Mouse (Mus musculus): ENCODE measurements around the gene Tle6.

The Tle6 gene

GRCm38 (mm10) chr10:81600738-81601203 lies at the start of gene Tle6:
Tle6 (minus strand) TSS chr10:81601073.
- in situ Hi-C loops (cut with MboI, MseI), result loop anchor here (5.0 kb wide), 1 partner anchor 33 kb away; no protein-coding TSS in a partner anchor

DNA sequence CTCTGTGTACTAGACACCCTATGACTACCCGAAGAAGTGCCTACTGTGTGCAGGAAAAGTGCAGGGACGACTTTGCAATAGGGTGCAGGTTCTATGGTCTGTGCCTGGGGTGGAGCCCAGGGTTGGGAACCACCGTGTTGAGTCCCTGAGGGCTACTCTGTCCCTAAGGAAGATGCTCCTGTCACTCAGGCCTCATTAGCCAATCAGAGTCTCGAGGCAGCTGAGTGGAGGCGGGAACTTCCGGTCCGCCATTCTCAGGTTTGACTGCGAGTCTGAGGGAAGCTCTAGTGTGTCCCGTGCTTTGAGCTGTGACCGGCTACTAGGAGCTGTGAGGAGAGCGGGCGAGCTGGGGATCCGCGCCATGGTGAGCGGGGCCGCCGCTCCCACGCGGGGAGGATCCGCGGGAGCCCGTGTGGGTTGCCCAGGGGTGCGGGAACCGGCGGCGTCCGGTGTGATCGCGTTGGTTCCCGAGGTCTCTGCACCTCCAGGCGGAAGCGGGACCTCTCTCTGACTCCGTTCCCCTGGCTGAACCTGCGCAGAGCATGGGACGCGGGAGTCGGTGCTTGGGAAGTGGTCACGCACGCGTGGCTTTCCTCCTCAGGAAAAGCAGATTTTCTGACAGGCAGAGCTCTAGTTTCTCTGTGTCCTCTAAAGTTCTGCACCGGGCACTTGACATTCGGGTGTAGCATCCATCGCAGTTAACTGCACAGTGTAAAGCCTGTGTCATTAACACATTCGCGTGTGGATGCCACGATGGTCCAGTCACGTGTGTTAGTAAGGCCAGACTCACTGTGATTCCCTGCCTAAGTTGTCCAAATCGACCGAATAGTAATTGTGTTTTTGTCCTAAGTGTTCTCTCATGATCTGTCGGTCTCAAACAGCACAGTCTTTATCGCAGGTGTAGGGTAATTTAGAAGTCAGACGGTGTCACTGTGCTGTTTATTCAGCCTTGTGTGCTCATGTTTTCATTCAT lies 48.2 kb upstream of the Tle6 start, which contains the start of gene Gm10778:
Gene Gm10778 (plus strand): TSS at position 257 of the 973 bp plus-strand sequence.
- in situ Hi-C loops (cut with MboI, MseI), result loop anchor here (5.0 to 25.0 kb wide), 3 partner anchors 53 to 1688 kb away; partner anchors contain the start of genes Slc41a2 and Zfp433

- in situ Hi-C loops (cut with MboI, MseI), result loop anchor here (5.0 to 25.0 kb wide), 3 partner anchors 56 to 1691 kb away; partner anchors contain the start of genes Slc41a2 and Zfp433
Observed at GRCm38 (mm10) chr10:81646015-81646555, 45.2 kb upstream of the Tle6 start.

DNA sequence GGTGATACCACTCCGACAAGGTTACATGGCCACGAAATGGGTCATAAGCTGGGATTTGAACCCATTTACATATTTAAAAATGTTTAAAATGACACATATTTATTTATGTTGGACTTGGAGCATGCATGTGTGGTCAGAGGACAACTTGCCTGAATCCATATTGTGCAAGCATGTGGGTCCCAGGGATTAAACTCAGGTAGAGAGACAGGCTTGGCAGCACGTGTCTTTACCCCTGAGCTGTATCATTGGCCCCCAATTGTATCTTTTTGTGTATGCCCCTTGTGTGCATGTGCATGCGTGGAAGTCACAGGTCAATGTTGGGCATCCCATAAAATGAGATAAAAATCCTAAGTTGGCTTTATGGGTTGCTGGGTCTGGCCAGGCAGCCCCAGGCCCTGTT lies 44.5 kb upstream of the Tle6 start:
- in situ Hi-C loops (cut with MboI, MseI), result loop anchor here (5.0 to 25.0 kb wide), 3 partner anchors 57 to 1692 kb away; partner anchors contain the start of genes Slc41a2 and Zfp433

DNA sequence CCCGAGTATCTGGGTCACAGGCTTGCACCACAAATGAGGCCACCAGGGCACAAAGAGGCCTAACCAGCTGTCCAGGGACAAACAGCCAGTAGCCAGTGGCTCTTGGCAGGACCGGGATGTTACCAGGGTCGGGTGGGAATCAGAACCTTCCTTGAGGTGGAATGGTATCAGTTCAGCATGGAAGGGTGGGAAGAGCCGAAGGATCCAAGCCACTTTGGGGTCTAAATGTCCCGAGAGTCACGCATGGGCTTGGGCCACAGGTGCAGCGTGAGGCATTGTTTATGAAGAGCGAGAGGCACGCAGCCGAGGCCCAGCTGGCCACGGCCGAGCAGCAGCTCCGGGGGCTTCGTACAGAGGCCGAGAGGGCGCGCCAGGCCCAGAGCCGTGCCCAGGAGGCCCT lies 43.8 kb upstream of the Tle6 start:
- in situ Hi-C loops (cut with MboI, MseI), result loop anchor here (5.0 to 25.0 kb wide), 3 partner anchors 58 to 1693 kb away; partner anchors contain the start of genes Slc41a2 and Zfp433

DNA sequence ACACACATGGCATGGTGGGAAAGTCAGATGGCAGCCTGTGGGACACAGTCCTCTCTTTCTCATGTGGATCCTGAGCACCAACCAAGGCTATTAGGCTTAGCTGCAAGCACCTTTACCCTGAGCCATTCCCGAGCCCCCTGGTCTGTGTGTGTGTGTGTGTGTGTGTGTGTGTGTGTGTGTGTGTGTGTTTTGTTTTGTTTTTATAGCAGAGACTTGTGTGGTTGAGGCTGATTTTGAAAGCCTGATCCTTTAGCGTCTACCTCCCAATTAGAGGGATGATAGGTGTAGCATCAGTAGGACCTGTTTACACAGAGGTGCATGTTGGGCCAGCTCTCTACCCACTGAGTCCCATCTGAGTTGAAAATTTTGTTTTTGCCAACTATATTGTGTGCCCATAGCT lies 43.3 kb upstream of the Tle6 start:
- in situ Hi-C loops (cut with MboI, MseI), result loop anchor here (25.0 kb wide), 1 partner anchor 1693 kb away; the partner anchor contains the start of gene Slc41a2

DNA sequence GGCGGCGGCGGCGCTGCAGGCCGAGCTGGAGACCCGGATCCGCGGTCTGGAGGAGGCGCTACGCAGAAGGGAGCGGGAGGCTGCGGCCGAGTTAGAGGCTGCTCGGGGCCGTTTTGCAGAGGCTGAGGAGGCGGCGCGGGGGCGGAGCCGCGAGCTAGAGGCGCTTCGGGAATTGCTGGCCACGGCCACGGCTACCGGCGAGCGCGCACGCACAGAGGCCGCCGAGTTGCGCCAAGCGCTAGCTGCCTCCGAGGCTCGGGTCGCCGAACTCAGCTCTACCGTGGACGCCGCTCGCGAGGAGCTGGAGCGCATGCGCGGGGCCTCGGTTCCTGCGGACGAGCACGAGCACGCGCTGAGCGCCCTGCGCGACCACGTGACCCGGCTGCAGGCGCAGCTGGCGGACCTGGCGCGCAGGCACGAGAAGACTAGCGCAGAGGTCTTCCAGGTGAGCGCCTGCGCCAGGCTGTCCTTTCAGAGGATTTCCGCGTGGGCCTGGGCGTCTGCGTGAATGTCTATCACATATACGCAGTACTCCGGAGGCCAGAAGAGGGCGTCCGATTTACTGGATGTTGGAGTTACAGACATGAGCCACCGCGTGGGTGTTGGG lies 42.7 kb upstream of the Tle6 start:
- in situ Hi-C loops (cut with MboI, MseI), result loop anchor here (25.0 kb wide), 1 partner anchor 1694 kb away; the partner anchor contains the start of gene Slc41a2

DNA sequence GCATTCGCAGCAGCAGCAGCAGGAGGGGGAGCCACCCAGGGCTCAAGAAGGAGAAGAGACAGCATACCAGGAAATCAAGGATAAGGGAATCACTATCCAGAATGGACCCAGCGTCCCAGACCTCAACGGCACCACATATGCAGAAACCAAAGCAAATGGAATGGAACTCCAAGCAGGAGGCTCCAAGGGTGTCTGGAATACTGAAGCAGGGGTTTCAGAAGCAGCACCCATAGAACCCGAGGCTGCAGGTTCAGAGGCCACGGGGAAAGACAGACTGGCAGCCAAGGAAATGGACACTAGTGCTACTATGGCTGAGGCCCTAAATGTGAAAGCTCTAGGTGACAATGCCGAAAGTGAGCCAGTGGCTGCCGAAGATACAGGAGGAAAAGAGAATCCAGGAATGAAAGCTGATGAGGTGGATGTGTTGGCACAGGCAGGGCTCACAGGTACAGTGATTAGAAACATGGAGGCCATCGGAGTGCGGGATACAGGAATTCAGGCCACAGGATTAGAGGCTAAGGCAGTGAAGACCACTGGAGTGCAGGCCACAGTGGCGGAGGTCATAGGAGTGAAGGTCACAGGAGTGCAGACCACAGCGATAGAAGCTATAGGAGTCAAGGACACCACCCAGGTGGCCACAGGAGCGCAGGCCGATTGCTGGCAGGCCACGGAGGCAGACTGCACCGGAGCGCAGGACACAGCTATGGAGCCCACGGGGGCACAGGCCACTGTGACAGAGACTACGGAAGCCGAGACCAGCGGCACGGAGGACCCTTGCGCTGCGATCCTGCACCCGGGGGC lies 42.0 kb upstream of the Tle6 start:
- in situ Hi-C loops (cut with MboI, MseI), result loop anchor here (25.0 kb wide), 1 partner anchor 1694 kb away; the partner anchor contains the start of gene Slc41a2

DNA sequence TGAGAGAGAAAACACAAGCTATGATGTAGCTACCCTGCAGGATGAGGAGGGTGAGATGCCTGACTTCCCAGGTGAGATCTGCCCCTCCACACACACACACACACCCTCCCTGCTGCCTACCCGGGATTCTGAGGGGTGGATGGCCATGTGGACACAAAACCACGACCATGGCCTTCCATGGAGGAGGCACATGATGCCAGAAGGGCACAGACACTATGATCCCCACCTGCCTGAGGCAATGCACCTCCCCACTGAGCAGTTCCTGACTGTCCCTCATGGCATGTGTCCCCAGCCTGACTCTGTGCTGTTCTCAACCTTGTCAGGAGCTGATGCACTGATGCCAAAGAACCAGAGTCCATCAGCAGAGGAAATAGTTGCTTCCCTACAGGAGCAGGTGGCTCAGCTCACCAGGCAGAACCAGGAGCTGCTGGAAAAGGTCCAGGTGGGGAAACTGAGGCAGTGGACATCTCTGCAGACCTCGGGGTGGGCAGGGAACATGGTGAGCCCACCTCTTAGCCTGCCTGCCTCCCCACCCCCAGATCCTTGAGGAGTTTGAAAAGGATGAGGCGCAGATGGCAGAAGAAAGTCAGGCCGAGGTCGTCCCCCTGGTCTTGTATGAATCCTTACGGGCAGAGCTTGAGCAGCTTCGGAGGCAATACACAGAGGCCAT lies 41.2 kb upstream of the Tle6 start:
- in situ Hi-C loops (cut with MboI, MseI), result loop anchor here (25.0 kb wide), 1 partner anchor 1695 kb away; the partner anchor contains the start of gene Slc41a2

GRCm38 (mm10) chr10:81641566-81641965 lies 40.7 kb upstream of the Tle6 start:
- in situ Hi-C loops (cut with MboI, MseI), result loop anchor here (25.0 kb wide), 1 partner anchor 1696 kb away; the partner anchor contains the start of gene Slc41a2

- in situ Hi-C loops (cut with MboI, MseI), result loop anchor here (25.0 kb wide), 1 partner anchor 1696 kb away; the partner anchor contains the start of gene Slc41a2
Observed at GRCm38 (mm10) chr10:81640825-81641224, 40.0 kb upstream of the Tle6 start.

- in situ Hi-C loops (cut with MboI, MseI), result loop anchor here (25.0 kb wide), 1 partner anchor 1699 kb away; the partner anchor contains the start of gene Slc41a2
Observed at GRCm38 (mm10) chr10:81638101-81638500, 37.2 kb upstream of the Tle6 start.

GRCm38 (mm10) chr10:81636338-81636737 lies 35.5 kb upstream of the Tle6 start:
- in situ Hi-C loops (cut with MboI, MseI), result loop anchor here (25.0 kb wide), 1 partner anchor 1701 kb away; the partner anchor contains the start of gene Slc41a2

- in situ Hi-C loops (cut with MboI, MseI), result loop anchor here (5.0 to 25.0 kb wide), 2 partner anchors 999 to 1704 kb away; partner anchors contain the start of gene Slc41a2
Observed at GRCm38 (mm10) chr10:81633253-81634099, 32.6 kb upstream of the Tle6 start.

- in situ Hi-C loops (cut with MboI, MseI), result loop anchor here (25.0 kb wide), 1 partner anchor 1709 kb away; the partner anchor contains the start of gene Slc41a2
Observed at GRCm38 (mm10) chr10:81628390-81628789, 27.5 kb upstream of the Tle6 start, which contains the start of gene Ankrd24. Ankrd24 (plus strand) TSS chr10:81628540.

- in situ Hi-C loops (cut with MboI, MseI), result loop anchor here (25.0 kb wide), 1 partner anchor 1709 kb away; the partner anchor contains the start of gene Slc41a2
Observed at GRCm38 (mm10) chr10:81627836-81628220, 27.0 kb upstream of the Tle6 start.

- in situ Hi-C loops (cut with MboI, MseI), result loop anchor here (25.0 kb wide), 1 partner anchor 1710 kb away; the partner anchor contains the start of gene Slc41a2
Observed at GRCm38 (mm10) chr10:81626994-81627835, 26.3 kb upstream of the Tle6 start, which contains the start of gene Sirt6. Sirt6 (minus strand) TSS chr10:81627797.
